Mouse (Mus musculus): Measurements from ENCODE around the gene Gm10663.

The Gm10663 gene

GRCm38 (mm10) chr8:65087711-65088110, 12.9 kb downstream of the Gm10663 start:
- no peak for DNase-seq (ENCODE audit: low spot score in 2 of 2)

GRCm38 (mm10) chr8:65088120-65088519, 13.3 kb downstream of the Gm10663 start:
- no peak for DNase-seq (ENCODE audit: low spot score in 2 of 2)

GRCm38 (mm10) chr8:65089781-65090180, 14.9 kb downstream of the Gm10663 start:
- DNase-seq (ENCODE audit: low spot score in 2 of 2), result no peak

GRCm38 (mm10) chr8:65097760-65098415, 23.1 kb downstream of the Gm10663 start:
- no peak for DNase-seq (ENCODE audit: low spot score in 2 of 2)

GRCm38 (mm10) chr8:65099735-65100134, 24.9 kb downstream of the Gm10663 start:
- DNase-seq (ENCODE audit: low spot score in 2 of 2), result no peak

GRCm38 (mm10) chr8:65103632-65104031, 28.8 kb downstream of the Gm10663 start:
- DNase-seq (ENCODE audit: low spot score in 2 of 2), result no peak

- DNase-seq (ENCODE audit: low spot score in 2 of 2), result no peak
Observed at GRCm38 (mm10) chr8:65104041-65104440, 29.2 kb downstream of the Gm10663 start.

- no peak for DNase-seq (ENCODE audit: low spot score in 2 of 2)
Observed at GRCm38 (mm10) chr8:65107936-65108718, 33.3 kb downstream of the Gm10663 start.

GRCm38 (mm10) chr8:65108936-65109335, 34.1 kb downstream of the Gm10663 start:
- DNase-seq (ENCODE audit: low spot score in 2 of 2), result no peak

GRCm38 (mm10) chr8:65110285-65110691, 35.5 kb downstream of the Gm10663 start:
- peak; percentile 19 to 68 for DNase-seq (ENCODE audit: low spot score in 2 of 2)

GRCm38 (mm10) chr8:65112092-65112491, 37.3 kb downstream of the Gm10663 start:
- no peak for DNase-seq (ENCODE audit: low spot score in 2 of 2)

GRCm38 (mm10) chr8:65126014-65126413, 51.2 kb downstream of the Gm10663 start:
- no peak for DNase-seq (ENCODE audit: low spot score in 2 of 2)

- no peak for DNase-seq (ENCODE audit: low spot score in 2 of 2)
Observed at GRCm38 (mm10) chr8:65126454-65126853, 51.6 kb downstream of the Gm10663 start.
